Comparison of ENCODE assay signal across 8 mouse cellular contexts in the genomic region with DNA sequence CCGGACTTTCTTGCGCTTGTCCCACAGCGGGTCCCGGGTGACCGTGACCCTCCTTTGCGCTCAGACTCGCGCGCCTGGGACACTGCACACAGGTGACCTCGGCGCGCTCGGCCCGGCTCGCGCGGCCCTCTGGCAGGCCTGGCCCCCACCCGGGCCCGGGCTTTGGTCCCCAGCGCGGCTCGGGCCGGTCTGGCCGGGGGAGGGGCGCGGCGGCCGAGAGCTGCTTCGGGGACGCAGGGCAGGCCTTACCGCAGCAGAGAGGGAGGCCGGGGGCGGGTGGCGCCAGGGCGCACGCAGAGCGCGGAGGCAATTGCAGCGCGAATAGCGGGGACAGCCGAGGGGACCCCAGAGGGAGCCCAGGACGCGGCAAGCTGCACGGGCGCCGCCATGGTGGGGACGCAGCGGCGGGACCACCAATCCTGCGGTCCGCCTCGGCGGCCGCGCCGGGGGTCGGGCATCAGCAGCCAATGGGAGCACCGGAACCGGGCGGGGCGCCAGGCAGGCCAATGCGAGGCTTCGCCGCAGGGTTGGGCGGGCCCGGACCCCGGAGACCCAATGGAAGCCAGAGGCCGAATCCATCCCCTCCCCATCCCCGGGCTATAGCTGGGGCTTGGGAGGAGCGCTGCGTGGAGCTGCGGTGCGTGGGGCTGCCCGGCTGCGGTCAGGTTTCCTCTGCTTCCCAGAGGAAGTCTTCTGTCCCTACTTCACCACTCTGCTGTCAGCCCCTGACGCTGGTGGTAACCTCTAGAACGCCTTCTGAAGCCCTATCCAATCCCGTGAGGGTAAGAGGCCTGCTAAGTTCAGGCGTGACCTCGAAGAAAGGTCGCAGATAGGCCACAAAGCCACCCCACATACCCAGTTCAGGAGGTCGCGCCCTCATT. TPM values are rescaled to one million over a fixed set of nuclear protein-coding genes. Genes with fewer than 3 reads are reported as not detected.
DNase-seq lines count a peak whose midpoint lies in the region; ATAC-seq and TF ChIP-seq lines count a peak whose summit lies in the region.

A gene (minus strand): TSS at position 430 of the 881 bp plus-strand sequence.

- TF ChIP-seq CTCF in E14TG2a.4 (conservative IDR thresholded peaks at IDR 0.05; ENCODE audit: low read length): no peak
- TF ChIP-seq CTCF in liver, postnatal 0 days (IDR thresholded peaks at IDR 0.05; ENCODE audit: low read depth): no peak

- TF ChIP-seq EP300 in liver, postnatal 0 days (IDR thresholded peaks at IDR 0.05; ENCODE audit: low read depth): no peak

- H3K4me3 ChIP-seq in E14TG2a.4 (replicated peaks; ENCODE audit: low read length): peak within 1 kb of the TSS; percentile 96
- peak within 1 kb of the TSS; percentile 97 for H3K4me3 ChIP-seq in forebrain, embryonic 13.5 days
- peak within 1 kb of the TSS; percentile 85 for H3K4me3 ChIP-seq in liver, postnatal 0 days (ENCODE audit: low read depth, low read length)
- H3K4me3 ChIP-seq in neural tube, embryonic 14.5 days (ENCODE audit: low read depth, low read length): peak within 1 kb of the TSS; percentile 95

- no peaks in the 10 kb centered on the region for H3K9me3 ChIP-seq in E14TG2a.4 (ENCODE audit: low read length)
- no peaks in the 10 kb centered on the region for H3K9me3 ChIP-seq in forebrain, embryonic 13.5 days (replicated peaks)
- no peaks in the 10 kb centered on the region for H3K9me3 ChIP-seq in liver, postnatal 0 days (ENCODE audit: low read length)
- H3K9me3 ChIP-seq in neural tube, embryonic 14.5 days (ENCODE audit: control insufficient read depth, low read length): no peaks in the 10 kb centered on the region

- peak within 1 kb of the TSS; percentile 84 for H3K4me2 ChIP-seq in forebrain, embryonic 13.5 days
- peak within 1 kb of the TSS; percentile 79 for H3K4me2 ChIP-seq in liver, postnatal 0 days (ENCODE audit: low read depth, low read length)
- peak within 1 kb of the TSS; percentile 80 for H3K4me2 ChIP-seq in neural tube, embryonic 14.5 days (ENCODE audit: low read depth, low read length)

- peak within 1 kb of the TSS; percentile 75 for H3K27ac ChIP-seq in forebrain, embryonic 13.5 days
- peak within 1 kb of the TSS; percentile 85 for H3K27ac ChIP-seq in liver, postnatal 0 days (ENCODE audit: low read depth)
- H3K27ac ChIP-seq in neural tube, embryonic 14.5 days (ENCODE audit: low read depth, low read length): peak within 1 kb of the TSS; percentile 85

- ATAC-seq in forebrain, embryonic 13.5 days: peak; percentile 99
- peak; percentile 95 for ATAC-seq in liver, postnatal 0 days
- peak; percentile 98 for ATAC-seq in neural tube, embryonic 14.5 days (ENCODE audit: low read depth)

- peak; percentile 82 for DNase-seq in c-Kit-positive CD71-positive TER-119-positive erythroid progenitor cells, embryonic 14.5 days (ENCODE audit: low spot score)
- peak; percentile 98 for DNase-seq in heart, postnatal 10 days
- no peak for DNase-seq in large intestine, adult 2 months (ENCODE audit: low read depth, low spot score)
- DNase-seq in liver, postnatal 0 days: peak; percentile 95
- peak; percentile 99 for DNase-seq in testis, postnatal 10 days (ENCODE audit: low spot score)

- WGBS in forebrain, embryonic 13.5 days: under 1% methylated on average over 77 of the region's 84 CpGs
- under 1% methylated on average over 83 of the region's 84 CpGs for WGBS in large intestine, adult 2 months
- 2% methylated on average over 74 of the region's 84 CpGs for WGBS in liver, postnatal 0 days (ENCODE audit: insufficient replicate concordance)
- WGBS in neural tube, embryonic 14.5 days: under 1% methylated on average over 78 of the region's 84 CpGs

- peaks cover 38% of the 10 kb centered on the region for H3K36me3 ChIP-seq in E14TG2a.4 (ENCODE audit: insufficient read depth, low read length)
- H3K36me3 ChIP-seq in forebrain, embryonic 13.5 days (ENCODE audit: poor library complexity, severe bottlenecking): peaks cover 37% of the 10 kb centered on the region
- H3K36me3 ChIP-seq in liver, postnatal 0 days (replicated peaks; ENCODE audit: insufficient read depth, low read length): peaks cover 20% of the 10 kb centered on the region
- H3K36me3 ChIP-seq in neural tube, embryonic 14.5 days (ENCODE audit: control insufficient read depth, insufficient read depth, low read length): peaks cover 29% of the 10 kb centered on the region

- H3K9ac ChIP-seq in forebrain, embryonic 13.5 days: peak within 1 kb of the TSS; percentile 86
- peak within 1 kb of the TSS; percentile 82 for H3K9ac ChIP-seq in liver, postnatal 0 days (replicated peaks)
- H3K9ac ChIP-seq in neural tube, embryonic 14.5 days (replicated peaks; ENCODE audit: low read depth, low read length): peak within 1 kb of the TSS; percentile 90

- intact Hi-C loops in heart, postnatal 10 days (cut with DNase I): no loop called here

- no peaks in the 10 kb centered on the region for H3K27me3 ChIP-seq in E14TG2a.4 (ENCODE audit: insufficient read depth, low read length)
- no peaks in the 10 kb centered on the region for H3K27me3 ChIP-seq in forebrain, embryonic 13.5 days
- H3K27me3 ChIP-seq in liver, postnatal 0 days (ENCODE audit: insufficient read depth, low read length): no peaks in the 10 kb centered on the region
- no peaks in the 10 kb centered on the region for H3K27me3 ChIP-seq in neural tube, embryonic 14.5 days (ENCODE audit: control insufficient read depth, insufficient read depth, low read length)

- H3K4me1 ChIP-seq in E14TG2a.4 (replicated peaks; ENCODE audit: low read depth, low read length): peaks cover 53% of the 10 kb centered on the region
- peaks cover 24% of the 10 kb centered on the region for H3K4me1 ChIP-seq in forebrain, embryonic 13.5 days
- peaks cover 31% of the 10 kb centered on the region for H3K4me1 ChIP-seq in liver, postnatal 0 days (ENCODE audit: insufficient read depth)
- peaks cover 13% of the 10 kb centered on the region for H3K4me1 ChIP-seq in neural tube, embryonic 14.5 days (ENCODE audit: control insufficient read depth, insufficient read depth, low read length)

RNA-seq across cellular contexts. Expression of the gene that starts here (rescaled TPM):
- polyA plus RNA-seq in forebrain, embryonic 13.5 days (2015; fragmentation: Nextera tagmentation; extraction: Ambion mirVana): 9.2 and 10.5 TPM in 2 replicates
- 10 to 100 TPM; 31.1 to 31.5 TPM for total RNA-seq in heart, postnatal 10 days (2021)
- 11.1 and 12.2 TPM in 2 replicates for polyA plus RNA-seq in large intestine, adult 2 months (2012; rRNA removed)
- polyA plus RNA-seq in liver, postnatal 0 days (2015; fragmentation: Nextera tagmentation; extraction: Ambion mirVana): 4.5 and 5.1 TPM in 2 replicates
- polyA plus RNA-seq in neural tube, embryonic 14.5 days (2014; fragmentation: Nextera tagmentation; extraction: Ambion mirVana): 10.0 and 10.6 TPM in 2 replicates
